Mouse (Mus musculus): Measurements from ENCODE around the gene Sowahc. TPM values are rescaled to one million over a fixed set of nuclear protein-coding genes. Genes with fewer than 3 reads are reported as not detected.

Sowahc gene
- total and polyA plus RNA-seq, 3 experiments, result 11.4 to 45.9 (median 29.8) TPM

DNA sequence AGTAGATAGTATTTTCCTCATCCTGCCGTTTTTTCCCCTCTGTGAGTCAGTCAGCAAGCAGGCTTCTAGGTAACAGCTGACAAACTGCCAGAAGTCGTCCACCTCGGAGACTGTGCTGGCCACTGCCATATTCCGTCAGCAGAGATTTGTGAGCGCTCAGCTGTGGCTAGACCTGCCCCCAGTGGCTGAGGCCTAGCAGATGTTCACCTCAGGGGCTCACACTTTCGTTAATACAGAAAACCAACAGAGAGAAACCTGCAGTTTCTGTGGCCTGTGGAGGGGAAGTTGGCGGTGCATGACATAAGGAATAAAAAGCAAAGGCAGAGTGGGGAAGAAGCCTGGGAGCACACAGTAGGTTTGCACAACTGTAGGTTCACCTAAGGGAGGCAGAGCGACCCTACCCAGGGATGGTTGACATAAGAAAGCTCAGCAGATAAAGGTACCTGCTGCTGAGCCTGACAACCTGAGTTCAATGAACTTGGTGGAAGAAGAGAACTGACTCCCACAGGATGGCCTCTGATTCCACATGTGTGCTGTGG, 31.9 kb downstream of the Sowahc start:
- DNase-seq, result no peak

DNA sequence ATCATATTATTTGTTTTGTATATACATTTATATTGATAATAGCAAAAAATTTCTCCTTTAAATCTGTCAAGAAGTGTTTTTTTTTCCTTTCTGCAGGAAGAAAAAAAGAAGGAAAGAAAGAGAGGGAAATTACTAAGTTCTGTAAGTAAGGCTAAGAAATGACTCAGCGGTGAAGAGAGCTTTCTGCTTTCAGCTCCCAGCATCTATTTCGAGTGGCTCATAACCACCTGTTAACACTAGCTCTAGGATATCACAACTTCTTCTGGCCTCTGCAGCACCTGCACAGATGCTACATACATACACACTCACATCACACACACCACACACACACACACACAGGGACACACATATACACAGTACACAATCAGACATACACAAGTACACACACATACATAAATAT, 34.8 kb downstream of the Sowahc start:
- no peak for DNase-seq

DNA sequence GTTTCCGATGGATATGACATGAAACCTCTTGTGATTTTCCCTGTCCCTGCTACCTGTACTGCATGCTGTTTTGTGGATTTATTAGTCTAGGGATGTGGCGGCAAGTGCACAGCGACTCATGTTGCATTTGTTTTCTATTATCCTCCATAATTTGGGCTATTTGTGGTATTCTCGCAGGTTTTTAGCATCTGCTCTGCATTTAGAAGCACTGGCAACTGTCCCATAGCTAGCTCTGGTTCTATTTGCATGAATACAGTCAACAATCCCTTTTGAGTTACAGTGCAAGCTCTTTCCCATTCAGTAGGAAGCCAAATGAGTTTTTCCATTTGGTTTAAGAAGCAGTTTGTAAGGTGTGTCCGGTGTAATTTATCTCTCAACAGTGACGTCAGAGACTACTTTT, 37.8 kb downstream of the Sowahc start:
- DNase-seq, result no peak

DNA sequence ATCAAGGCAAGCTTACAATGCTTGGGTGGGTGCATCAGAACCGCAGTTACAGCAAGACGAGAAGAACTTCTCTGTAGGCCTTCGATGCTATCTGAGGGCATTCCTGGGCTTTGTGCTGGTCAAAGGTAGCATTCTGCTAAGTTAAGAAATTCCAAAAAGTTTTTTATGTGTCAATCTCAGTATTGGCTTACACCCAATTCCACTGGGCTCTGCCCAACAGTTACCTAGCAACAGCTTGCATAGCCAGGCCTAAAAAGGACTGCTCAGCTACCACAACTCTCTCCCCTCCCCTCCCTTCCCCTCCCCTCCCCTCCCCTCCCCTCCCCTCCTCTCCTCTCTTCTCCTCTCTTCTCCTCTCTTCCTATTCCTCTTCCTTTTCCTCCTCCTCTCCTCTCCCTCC, 39.9 kb downstream of the Sowahc start:
- DNase-seq, result peak; percentile 29

DNA sequence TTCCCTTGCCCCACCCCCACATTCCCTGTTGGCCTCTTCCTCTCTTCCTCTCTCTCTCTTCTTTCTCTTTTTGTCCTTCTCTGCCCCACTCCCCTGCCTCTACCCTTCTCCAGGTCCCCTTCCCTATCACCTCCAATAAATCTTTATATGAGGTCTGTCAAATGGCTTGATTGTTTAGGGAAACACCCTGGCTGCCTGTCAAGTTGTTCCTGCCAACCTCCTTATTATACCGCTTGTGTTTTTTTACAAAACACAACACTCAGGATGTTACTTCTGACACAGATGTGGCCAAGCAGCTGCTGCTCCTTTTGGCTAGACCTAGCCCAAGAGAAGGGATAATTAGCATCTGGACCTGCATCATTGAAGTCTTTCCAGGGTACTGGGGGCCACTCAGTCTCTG, 40.3 kb downstream of the Sowahc start:
- DNase-seq, result no peak

DNA sequence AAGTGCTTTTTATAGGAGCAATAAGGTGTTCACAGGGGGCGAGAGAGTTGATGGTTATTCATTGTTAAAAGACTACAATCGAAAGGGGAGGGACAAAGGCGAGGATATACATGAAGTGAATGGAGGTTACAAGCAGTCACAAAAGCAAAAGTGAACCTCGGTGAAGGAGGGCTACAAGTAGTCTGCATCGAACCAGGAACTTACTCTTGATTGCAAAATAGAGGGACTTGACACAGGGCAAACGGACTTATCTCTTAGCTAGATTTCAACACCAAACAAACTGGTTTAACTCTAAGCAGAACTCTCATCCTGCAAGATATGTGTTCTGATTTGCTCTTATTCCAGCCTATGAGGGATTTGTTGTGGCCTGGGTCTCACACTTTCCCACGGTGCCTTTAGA, 41.2 kb downstream of the Sowahc start:
- no peak for DNase-seq

DNA sequence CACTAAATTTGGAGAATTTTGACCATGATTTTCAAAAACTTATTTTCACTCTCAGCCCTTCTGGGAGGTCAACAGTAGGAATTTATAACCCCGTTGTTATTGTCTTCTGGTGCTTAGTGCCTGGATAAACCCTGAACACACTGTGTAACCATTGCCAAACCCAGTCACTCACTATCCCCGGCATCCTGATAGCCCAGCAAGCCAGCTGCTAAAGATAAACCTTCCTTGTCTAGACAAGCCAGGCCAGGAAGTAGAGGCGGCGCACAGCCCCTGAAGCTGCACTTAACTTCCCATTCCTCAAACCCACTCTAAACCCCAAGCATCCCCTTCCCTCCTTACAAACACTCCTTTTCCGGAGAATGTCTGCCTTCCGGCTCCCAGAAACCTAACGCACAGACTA, 43.3 kb downstream of the Sowahc start:
- no peak for DNase-seq

DNA sequence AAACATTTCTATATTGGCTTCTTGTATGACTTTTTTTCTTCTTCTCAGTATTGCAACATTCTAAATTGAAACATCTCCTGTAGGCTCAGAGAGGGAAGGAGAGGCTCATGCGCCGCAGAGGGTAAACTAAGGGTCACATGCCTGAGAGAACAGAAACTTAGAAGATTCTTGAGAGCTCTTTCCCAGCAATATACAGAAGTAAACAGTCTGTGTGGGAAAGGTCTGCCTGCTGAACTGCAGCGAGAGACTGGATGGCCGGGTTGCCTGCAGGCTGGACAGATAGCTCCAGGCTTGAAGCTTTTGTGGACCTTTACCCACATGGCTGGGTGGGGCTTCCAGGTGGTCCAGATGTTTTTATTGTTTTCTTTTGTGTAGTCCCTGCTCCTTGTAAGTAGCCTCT, 43.9 kb downstream of the Sowahc start:
- DNase-seq, result no peak

DNA sequence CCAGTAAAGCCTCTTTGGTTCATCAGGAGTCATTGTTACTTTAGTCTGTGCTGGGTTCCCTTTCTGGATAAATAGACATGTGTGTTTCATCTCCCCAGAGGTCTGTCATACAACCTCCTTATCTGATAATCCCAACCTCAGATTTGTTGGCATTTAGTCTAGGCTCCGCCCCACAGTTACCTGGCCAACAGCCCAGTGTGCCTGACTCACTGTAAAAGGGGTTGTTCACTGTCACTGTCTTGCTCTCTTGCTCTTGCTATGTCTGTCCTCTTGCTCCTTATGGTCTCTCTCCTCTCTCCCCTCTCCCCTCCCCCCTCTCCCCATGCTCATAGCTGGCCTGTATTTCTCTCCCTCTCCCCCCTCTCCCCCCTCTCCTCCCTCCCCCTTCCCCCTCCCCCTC, 44.3 kb downstream of the Sowahc start:
- peak; percentile 93 for DNase-seq

DNA sequence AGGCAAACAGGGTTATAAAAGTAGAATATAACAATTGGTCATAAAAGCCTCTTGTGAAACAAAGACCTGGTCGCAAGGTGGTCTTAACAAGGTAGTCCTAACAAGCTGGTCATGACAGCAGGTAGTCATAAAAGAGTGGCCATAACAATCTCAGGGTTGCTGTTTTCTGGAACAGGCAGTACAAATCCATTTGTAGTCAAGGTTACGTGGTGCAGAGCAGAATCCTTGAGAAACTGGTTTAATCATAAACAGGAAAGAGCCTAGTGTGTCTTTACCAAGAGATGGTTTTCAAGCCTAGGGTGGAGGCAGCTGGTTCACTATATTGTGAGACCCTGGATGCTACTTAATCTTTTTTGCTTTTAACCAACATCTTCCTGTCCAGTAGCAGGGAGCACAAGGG, 45.5 kb downstream of the Sowahc start:
- DNase-seq, result peak; percentile 22

DNA sequence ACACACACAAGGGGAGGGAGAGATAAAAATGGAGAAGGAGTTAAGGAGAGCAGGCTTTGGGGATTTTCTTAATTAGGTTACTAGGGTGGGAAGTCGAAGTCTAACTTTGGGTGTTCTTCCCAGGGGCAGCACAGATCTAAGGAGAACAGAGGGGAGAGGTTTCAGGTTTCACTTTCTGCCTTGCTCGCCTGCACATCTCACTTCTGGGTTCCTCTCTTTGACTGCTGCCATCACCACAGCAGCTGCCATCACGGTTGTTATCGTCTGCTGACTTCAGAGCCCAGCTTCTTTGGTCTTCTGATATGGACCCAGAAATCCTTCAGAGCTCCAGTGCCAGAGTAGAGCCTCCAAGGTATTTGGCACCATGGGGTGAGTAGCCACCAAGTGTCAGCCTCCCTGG, 46.4 kb downstream of the Sowahc start:
- no peak for DNase-seq

DNA sequence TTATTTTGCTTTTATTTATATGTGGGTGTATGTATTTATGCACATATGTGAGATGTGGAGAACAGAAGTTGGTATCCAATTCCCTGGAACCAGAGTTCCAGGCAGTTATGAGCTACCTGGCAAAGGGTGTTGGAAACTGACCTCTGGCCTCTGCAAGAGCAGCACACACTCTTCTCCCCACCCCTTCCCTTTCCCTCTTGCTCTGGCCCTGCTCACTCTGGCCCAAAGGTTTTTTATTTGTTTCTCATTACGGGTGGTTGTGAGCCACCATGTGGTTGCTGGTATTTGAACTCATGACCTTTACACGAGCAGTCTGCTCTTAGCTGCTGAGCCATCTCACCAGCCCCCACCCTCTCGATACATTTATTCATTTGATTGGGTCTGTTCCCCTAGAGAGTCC, 47.0 kb downstream of the Sowahc start:
- no peak for DNase-seq

DNA sequence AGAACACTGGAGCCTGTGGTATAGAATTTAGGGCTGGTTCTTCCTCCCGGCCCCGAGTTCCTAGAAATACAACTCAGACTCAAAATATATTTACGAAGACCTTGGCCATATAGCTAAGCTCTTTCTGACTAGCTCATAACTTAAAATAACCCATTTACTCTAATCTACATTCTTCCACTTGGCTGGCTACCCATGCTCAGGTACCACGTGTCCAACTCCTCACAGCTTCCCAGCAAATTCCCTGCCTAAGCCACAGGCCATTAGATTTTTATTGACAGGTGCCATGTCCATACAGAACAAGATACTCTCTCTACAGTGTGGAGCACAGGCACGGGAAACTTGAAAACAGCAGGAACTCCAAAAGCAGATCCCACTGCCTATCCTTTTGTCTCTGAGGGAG, 54.0 kb downstream of the Sowahc start:
- no peak for DNase-seq

Other genes with a start within 250 kb of the Sowahc start
- 10 to 100 TPM; 40.9 to 48.2 TPM for gene Sept10, start 106 bp upstream of the Sowahc start, total RNA-seq (2021)
- 8.0 and 8.3 TPM in 2 replicates for gene Sept10, start 106 bp upstream of the Sowahc start, polyA plus RNA-seq (2012; rRNA removed)
- gene P4ha1, start 101.3 kb downstream of the Sowahc start, total RNA-seq (2021), result 10 to 100 TPM; 44.4 to 79.9 TPM
- 4.7 and 7.6 TPM in 2 replicates for gene P4ha1, start 101.3 kb downstream of the Sowahc start, polyA plus RNA-seq (2012; rRNA removed)
- gene Gm10273, start 173.7 kb downstream of the Sowahc start, total RNA-seq (2021), result 10 to 100 TPM; 44.3 to 75.4 TPM
- 2.9 and 4.5 TPM in 2 replicates for gene Gm10273, start 173.7 kb downstream of the Sowahc start, polyA plus RNA-seq (2012; rRNA removed)
- not detected for gene Pla2g12b, start 181.7 kb downstream of the Sowahc start, total RNA-seq (2021)
- not detected in 2 replicates for gene Pla2g12b, start 181.7 kb downstream of the Sowahc start, polyA plus RNA-seq (2012; rRNA removed)
- 1 to 10 TPM; 3.0 to 3.7 TPM for gene Oit3, start 219.8 kb downstream of the Sowahc start, total RNA-seq (2021)
- gene Oit3, start 219.8 kb downstream of the Sowahc start, polyA plus RNA-seq (2012; rRNA removed), result 6.1 and 8.8 TPM in 2 replicates